Mouse (Mus musculus) intestine, embryonic 16.5 days (tissue): ENCODE results near the gene Crk. TPM values are rescaled to one million over a fixed set of nuclear protein-coding genes. Genes with fewer than 3 reads are reported as not detected.

Experiments used
- ATAC-seq: fragments of 200-750 bp; cut with Nextera tagmentation; 2 replicates; pipeline ENCODE4 v1.8.0; 2017; ENCODE audit warnings: moderate TSS enrichment, moderate library complexity
- H3K27ac ChIP-seq: fragments of 300-500 bp; sonication (generic); 2 replicates; pipeline ENCODE4 v1.5.1; 2014; ENCODE audit warnings: mild to moderate bottlenecking, low read length
- H3K27me3 ChIP-seq: fragments of 300-500 bp; sonication (generic); replicated peaks from 2 replicates; pipeline ENCODE4 v1.6.1; 2014; ENCODE audit warnings: low read length, control low read depth, mixed read lengths; ENCODE audit not compliant: control insufficient read depth, insufficient read depth
- H3K36me3 ChIP-seq: fragments of 300-500 bp; sonication (generic); 2 replicates; pipeline ENCODE4 v1.6.1; 2014; ENCODE audit warnings: low read length, control low read depth; ENCODE audit not compliant: control insufficient read depth, insufficient read depth
- H3K4me1 ChIP-seq: fragments of 300-500 bp; sonication (generic); 2 replicates; pipeline ENCODE4 v1.6.1; 2014; ENCODE audit warnings: low read length, control low read depth, mixed read lengths; ENCODE audit not compliant: control insufficient read depth, insufficient read depth
- H3K4me2 ChIP-seq: fragments of 300-500 bp; sonication (generic); 2 replicates; pipeline ENCODE4 v1.6.1; 2014; ENCODE audit warnings: low read depth, low read length, control low read depth
- H3K4me3 ChIP-seq: fragments of 300-500 bp; sonication (generic); 2 replicates; pipeline ENCODE4 v1.5.1; 2014; ENCODE audit warnings: mild to moderate bottlenecking, low read length
- H3K9ac ChIP-seq: fragments of 300-500 bp; sonication (generic); 2 replicates; pipeline ENCODE4 v1.6.1; 2014; ENCODE audit warnings: low read depth, low read length
- H3K9me3 ChIP-seq: fragments of 300-500 bp; sonication (generic); 2 replicates; pipeline ENCODE4 v1.6.1; 2016; ENCODE audit warnings: low read length, control low read depth; ENCODE audit not compliant: control insufficient read depth
- WGBS: fragments of 180-500 bp; shearing (Covaris S2); extraction: QIAGEN DNeasy Blood & Tissue Kit; methylation state at CpG from one replicate; pipeline ENCODE4 v1.1.7; 2014; 5-methylcytosine and 5-hydroxymethylcytosine counted together
- polyA plus RNA-seq: library from polyadenylated mRNA; unstranded; fragments of >200 nt; fragmentation: Nextera tagmentation; extraction: Ambion mirVana; gene quantifications from 2 replicates; pipeline ENCODE4 v1.2.1, GENCODE M21; 2015

Gene Crk
- polyA plus RNA-seq, 1 experiment from 2014 or later, result 94.1 TPM

DNA sequence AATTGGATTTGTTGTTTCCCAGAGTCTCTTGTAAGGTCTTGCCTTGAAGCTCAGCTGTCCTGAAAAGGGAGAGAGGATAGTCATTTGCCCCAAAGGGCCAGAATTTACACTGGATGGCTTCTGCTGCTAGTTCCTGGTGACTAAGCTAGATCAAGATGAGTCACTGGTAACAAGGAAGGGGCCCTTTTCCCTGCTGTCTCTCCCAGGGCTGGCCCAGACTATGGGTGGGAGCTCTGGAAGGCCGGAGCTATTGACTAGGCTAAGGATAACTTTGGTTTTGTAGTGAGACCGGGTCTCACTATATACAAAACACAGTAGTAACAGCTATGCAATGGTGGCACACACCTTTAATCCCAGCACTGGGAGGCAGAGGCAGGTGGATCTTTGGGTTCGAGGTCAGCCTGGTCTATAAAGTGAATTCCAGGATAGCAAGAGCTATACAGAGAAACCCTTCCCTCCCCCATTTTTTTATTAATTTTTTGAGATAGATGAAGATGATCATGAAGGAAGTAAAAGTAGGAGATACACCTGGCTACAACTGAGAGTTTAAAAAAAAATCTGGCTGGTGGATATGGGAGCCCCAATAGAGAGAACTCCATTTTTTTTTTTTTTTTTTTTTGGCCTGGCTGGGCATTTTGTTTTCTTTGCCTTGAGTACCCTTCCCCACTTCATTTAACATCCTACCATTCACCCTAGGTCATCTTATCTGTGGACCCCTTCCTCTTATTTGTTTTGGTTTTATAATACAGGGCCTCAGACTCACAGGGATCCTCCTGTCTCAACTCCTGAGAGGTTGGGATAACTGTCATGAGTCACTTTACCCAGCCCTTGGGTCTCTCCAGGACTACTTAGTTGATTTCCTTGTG lies 945 bp upstream of the Crk start:
- peak overlapping the region; percentile 65 for H3K27ac ChIP-seq
- H3K36me3 ChIP-seq, result peaks cover 3% of the 10 kb centered on the region; the same call in 1 of the 2 replicates
- H3K9me3 ChIP-seq, result no peaks in the 10 kb centered on the region
- peak overlapping the region; percentile 95 for H3K4me3 ChIP-seq
- H3K4me2 ChIP-seq, result peak overlapping the region; percentile 59
- H3K4me1 ChIP-seq, result peaks cover 5% of the 10 kb centered on the region
- H3K9ac ChIP-seq, result peak overlapping the region; percentile 50; the same call in 1 of the 2 replicates
- 85% methylated on average over 3 of the region's 3 CpGs for WGBS
- no peak for ATAC-seq
- no peaks in the 10 kb centered on the region for H3K27me3 ChIP-seq

DNA sequence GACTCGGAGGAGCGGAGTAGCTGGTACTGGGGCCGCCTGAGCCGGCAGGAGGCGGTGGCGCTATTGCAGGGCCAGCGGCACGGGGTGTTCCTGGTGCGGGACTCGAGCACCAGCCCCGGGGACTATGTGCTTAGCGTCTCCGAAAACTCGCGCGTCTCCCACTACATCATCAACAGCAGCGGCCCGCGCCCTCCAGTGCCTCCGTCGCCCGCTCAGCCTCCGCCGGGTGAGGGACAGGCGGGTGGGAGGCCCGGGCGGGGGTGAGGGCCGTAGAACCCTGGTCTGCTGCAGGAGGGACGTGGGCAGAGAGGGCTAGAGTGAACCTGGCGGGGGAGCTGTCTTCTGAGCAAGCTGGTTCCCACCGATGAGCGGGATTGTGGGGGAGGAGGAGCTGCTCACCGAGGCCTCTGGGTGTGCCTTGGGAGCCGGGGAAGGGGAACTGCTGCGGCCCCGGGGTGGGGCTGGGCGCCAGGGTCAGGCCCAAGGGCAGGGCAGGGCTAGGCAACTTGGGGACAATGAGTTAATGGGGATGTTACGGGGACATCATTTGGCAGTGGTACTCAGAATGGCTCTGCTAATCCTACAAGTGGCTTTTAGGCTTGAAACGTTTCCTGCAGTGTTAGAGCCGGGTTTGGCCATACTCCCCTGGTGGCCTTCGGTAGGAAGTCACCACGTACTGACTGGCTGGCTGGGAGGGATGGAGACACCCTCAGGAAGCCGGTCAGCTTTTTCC lies 546 bp downstream of the Crk start:
- H3K9ac ChIP-seq, result peak overlapping the region; percentile 98
- WGBS, result under 1% methylated on average over 43 of the region's 43 CpGs
- H3K36me3 ChIP-seq, result no peaks in the 10 kb centered on the region; the same call in 1 of the 2 replicates
- no peaks in the 10 kb centered on the region for H3K9me3 ChIP-seq
- no peaks in the 10 kb centered on the region for H3K27me3 ChIP-seq
- peak overlapping the region; percentile 96 for H3K27ac ChIP-seq
- peak overlapping the region; percentile 95 for H3K4me3 ChIP-seq
- peak overlapping the region; percentile 67 for H3K4me2 ChIP-seq
- peak; percentile 78 for ATAC-seq
- H3K4me1 ChIP-seq, result peaks cover 5% of the 10 kb centered on the region

DNA sequence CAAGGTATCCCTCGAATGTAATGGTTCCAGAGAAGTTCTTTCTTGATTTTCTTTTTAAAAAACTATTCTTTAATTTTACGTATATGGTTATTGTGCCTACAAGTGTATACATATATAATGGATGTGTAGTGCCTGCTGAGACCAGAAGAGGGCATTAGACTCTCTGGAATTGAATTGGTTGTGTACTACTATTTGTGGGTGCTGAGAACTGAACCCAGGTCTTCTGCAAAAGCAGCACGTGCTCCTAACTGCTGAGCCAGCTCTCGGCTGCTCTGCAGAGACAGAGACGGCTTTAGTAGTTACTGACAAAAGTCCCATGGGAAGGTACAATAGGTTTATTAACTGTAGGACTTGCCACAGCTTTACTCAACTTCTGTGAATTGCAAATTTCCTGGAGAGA lies 5.4 kb downstream of the Crk start:
- H3K4me1 ChIP-seq, result peaks cover 9% of the 10 kb centered on the region
- no peaks in the 10 kb centered on the region for H3K27me3 ChIP-seq
- no peak overlapping the region for H3K4me3 ChIP-seq
- H3K36me3 ChIP-seq, result no peaks in the 10 kb centered on the region; the same call in 1 of the 2 replicates
- WGBS, result 95% methylated on average over 5 of the region's 5 CpGs
- H3K27ac ChIP-seq, result no peak overlapping the region
- ATAC-seq, result no peak
- no peaks in the 10 kb centered on the region for H3K9me3 ChIP-seq
- H3K9ac ChIP-seq, result no peak overlapping the region
- no peak overlapping the region for H3K4me2 ChIP-seq

DNA sequence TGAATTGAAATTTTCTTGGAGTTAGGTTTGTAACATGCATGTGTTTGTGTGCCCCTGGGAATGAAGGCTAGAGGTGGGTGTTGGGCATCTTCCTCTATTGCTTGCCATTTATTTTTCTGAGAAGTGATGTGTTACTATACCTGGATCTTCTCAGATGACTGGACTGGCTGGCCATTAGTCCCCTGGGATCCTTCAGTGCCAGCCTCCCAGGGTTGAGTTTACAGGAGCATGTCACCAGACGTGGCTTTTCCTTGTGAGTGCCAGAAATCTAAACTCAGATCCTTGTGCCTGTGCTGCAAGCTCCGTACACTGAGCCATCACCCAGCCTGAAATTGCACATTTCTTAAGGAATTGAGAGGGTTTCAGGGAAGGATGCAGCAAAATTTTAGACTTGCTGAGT lies 5.9 kb downstream of the Crk start:
- H3K27me3 ChIP-seq, result no peaks in the 10 kb centered on the region
- H3K4me1 ChIP-seq, result peaks cover 9% of the 10 kb centered on the region
- H3K4me3 ChIP-seq, result no peak overlapping the region
- H3K9ac ChIP-seq, result no peak overlapping the region
- H3K4me2 ChIP-seq, result no peak overlapping the region
- H3K27ac ChIP-seq, result no peak overlapping the region
- H3K36me3 ChIP-seq, result no peaks in the 10 kb centered on the region; the same call in 1 of the 2 replicates
- no peak for ATAC-seq
- H3K9me3 ChIP-seq, result no peaks in the 10 kb centered on the region
- 61% methylated on average over 2 of the region's 2 CpGs for WGBS

DNA sequence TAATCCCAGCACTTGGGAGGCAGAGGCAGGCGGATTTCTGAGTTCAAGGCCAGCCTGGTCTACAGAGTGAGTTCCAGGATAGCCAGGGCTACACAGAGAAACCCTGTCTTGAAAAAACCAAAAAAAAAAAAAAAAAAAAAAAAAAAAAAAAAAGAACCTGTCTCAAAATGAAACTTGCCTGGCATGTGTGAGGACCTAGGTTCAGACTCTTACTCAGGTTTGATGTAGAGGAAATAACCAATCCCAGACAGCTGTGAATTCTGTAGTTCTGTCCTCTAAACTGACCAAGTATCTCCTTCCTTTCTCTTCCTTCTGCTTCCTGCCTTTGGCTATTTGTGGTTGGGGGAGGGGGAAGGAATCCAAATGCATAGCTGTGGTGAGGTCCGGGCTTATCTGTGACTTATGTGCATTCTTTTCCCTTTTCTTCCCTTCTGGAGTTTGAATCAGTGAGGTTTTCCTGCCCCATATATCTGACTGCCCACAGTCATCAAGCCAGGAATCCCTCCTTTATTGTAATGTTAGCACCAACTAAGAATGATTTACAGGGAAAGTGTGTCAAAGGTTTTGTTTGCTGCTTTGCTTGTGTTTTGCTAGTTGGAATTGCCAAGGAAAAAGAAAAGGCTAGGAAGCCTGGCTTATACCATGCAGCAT lies 8.4 kb downstream of the Crk start:
- H3K4me1 ChIP-seq, result peaks cover 4% of the 10 kb centered on the region; the same call in 1 of the 2 replicates
- ATAC-seq, result no peak
- no peak overlapping the region for H3K4me3 ChIP-seq
- no peak overlapping the region for H3K4me2 ChIP-seq
- H3K9ac ChIP-seq, result no peak overlapping the region
- no peaks in the 10 kb centered on the region for H3K9me3 ChIP-seq
- 61% methylated on average over 2 of the region's 2 CpGs for WGBS
- H3K27me3 ChIP-seq, result no peaks in the 10 kb centered on the region
- H3K36me3 ChIP-seq, result peaks cover 3% of the 10 kb centered on the region
- no peak overlapping the region for H3K27ac ChIP-seq

DNA sequence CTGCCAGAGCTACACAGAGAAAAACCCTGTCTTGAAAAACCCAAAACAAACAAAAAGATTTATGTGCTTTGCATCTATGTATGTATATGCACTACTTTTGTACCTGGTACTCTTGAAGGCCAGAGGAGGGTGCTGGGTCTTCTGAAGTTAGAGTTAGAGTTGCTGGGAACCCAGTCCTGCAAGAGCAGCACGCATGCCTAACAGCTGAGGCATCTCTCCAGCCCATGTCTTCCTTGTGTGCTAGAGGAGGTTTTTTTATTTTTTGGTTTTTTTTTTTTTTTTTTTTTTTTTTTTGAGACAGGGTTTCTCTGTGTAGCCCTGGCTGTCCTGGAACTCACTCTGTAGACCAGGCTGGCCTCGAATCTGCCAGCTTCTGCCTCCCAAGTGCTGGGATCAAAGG lies 9.1 kb downstream of the Crk start:
- H3K9me3 ChIP-seq, result no peaks in the 10 kb centered on the region
- WGBS, result 90% methylated on average over 2 of the region's 2 CpGs
- no peak overlapping the region for H3K4me2 ChIP-seq
- peaks cover 4% of the 10 kb centered on the region; the same call in 1 of the 2 replicates for H3K4me1 ChIP-seq
- no peaks in the 10 kb centered on the region for H3K27me3 ChIP-seq
- no peak overlapping the region for H3K27ac ChIP-seq
- no peak overlapping the region for H3K4me3 ChIP-seq
- peaks cover 5% of the 10 kb centered on the region; the same call in 1 of the 2 replicates for H3K36me3 ChIP-seq
- no peak overlapping the region for H3K9ac ChIP-seq
- ATAC-seq, result no peak

DNA sequence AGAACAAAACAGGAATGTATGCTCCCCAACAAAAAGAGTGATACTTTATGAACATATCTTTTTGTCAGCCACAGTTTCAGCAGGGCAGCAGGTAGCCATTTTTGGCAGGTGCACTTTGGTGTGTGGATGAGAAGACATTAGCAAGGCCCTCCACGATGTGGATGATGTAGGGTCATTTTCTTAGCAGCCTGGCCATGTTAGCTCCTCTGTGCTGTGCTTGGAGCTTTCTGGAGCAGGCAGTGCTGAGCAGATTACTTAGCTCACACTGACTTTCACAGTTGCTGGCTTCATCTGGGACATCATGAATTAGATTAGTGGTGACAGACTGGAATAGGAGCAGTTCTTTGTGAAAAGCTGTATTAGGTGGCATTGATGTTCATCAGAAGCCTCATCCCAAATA lies 10.9 kb downstream of the Crk start:
- H3K9me3 ChIP-seq, result no peaks in the 10 kb centered on the region
- no peak overlapping the region for H3K4me2 ChIP-seq
- no peak overlapping the region for H3K4me3 ChIP-seq
- ATAC-seq, result no peak
- peaks cover 9% of the 10 kb centered on the region for H3K36me3 ChIP-seq
- WGBS, result 78% methylated on average over 1 of the region's 1 CpGs
- H3K27me3 ChIP-seq, result no peaks in the 10 kb centered on the region
- H3K9ac ChIP-seq, result no peak overlapping the region
- H3K4me1 ChIP-seq, result peaks cover 4% of the 10 kb centered on the region; the same call in 1 of the 2 replicates
- no peak overlapping the region for H3K27ac ChIP-seq

DNA sequence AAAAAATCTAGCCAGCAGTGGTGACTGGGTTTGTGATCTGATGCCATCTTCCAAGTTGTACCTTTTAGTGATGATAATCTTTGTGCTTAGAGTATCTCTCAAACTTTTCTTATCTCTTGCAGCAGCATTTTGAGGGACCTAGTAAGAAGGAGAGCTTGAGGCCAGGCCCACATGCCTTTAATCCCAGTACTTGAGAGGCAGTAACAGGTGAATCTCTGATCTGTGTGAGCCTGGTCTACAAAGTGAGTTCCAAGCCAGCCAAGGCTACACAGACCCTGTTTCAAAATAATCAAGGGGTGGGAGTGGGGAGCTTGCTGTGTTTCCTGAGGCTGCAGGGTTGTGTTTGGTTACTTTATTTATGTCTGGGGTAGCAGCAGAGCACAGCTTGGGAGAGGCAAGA lies 12.0 kb downstream of the Crk start:
- H3K9me3 ChIP-seq, result no peaks in the 10 kb centered on the region
- no peak overlapping the region for H3K4me2 ChIP-seq
- H3K27me3 ChIP-seq, result no peaks in the 10 kb centered on the region
- H3K36me3 ChIP-seq, result peaks cover 9% of the 10 kb centered on the region
- no peak overlapping the region for H3K27ac ChIP-seq
- no peak for ATAC-seq
- H3K4me3 ChIP-seq, result no peak overlapping the region
- peaks cover 4% of the 10 kb centered on the region; the same call in 1 of the 2 replicates for H3K4me1 ChIP-seq
- no peak overlapping the region for H3K9ac ChIP-seq

DNA sequence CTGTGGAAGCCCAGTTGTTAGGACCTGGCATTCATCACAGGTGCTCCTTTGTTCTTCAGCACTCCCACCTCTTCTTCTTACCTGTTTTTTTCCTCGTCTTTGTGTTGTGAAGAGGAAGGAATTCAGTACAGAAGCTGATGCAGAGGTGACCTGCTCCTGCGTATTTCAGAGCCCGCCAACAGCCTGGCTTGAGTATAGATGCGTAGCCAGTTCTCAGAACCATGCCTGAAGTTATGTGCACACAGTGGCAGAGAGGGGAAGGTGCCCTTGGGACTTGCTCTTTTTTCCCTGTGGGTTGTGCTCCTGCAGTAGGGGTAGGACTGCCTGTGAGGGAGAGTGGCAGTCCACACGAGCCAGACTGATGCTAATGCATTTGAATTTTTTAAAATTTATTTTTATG lies 14.5 kb downstream of the Crk start:
- Histone ChIP-seq H3K4me2 (no peak overlapping the region), H3K27me3 (no peaks in the 10 kb centered on the region), H3K4me1 (no peaks in the 10 kb centered on the region), H3K27ac (no peak overlapping the region), H3K9ac (no peak overlapping the region), H3K36me3 (peaks cover 18% of the 10 kb centered on the region), H3K4me3 (no peak overlapping the region), H3K9me3 (no peaks in the 10 kb centered on the region)
- ATAC-seq, result no peak
- 92% methylated on average over 5 of the region's 5 CpGs for WGBS
